Mouse (Mus musculus): ENCODE data around the gene Il4ra.

The Il4ra gene

GRCm38 (mm10) chr7:125550881-125551381 lies 989 bp upstream of the Il4ra start:
- DNase-seq = no peak

- DNase-seq = no peak
Measured at GRCm38 (mm10) chr7:125552851-125553555, 1.1 kb downstream of the Il4ra start.

- DNase-seq = no peak
Measured at GRCm38 (mm10) chr7:125553653-125554428, 1.9 kb downstream of the Il4ra start.

GRCm38 (mm10) chr7:125554456-125555114 lies 2.7 kb downstream of the Il4ra start:
- no peak for DNase-seq

GRCm38 (mm10) chr7:125555351-125555872 lies 3.5 kb downstream of the Il4ra start:
- no peak for DNase-seq

- DNase-seq = no peak
Measured at GRCm38 (mm10) chr7:125556096-125556495, 4.2 kb downstream of the Il4ra start.

GRCm38 (mm10) chr7:125556865-125557264 lies 4.9 kb downstream of the Il4ra start:
- DNase-seq = no peak

GRCm38 (mm10) chr7:125558401-125558945 lies 6.6 kb downstream of the Il4ra start:
- no peak for DNase-seq

- DNase-seq = no peak
Measured at GRCm38 (mm10) chr7:125558997-125559396, 7.1 kb downstream of the Il4ra start.

GRCm38 (mm10) chr7:125559537-125559936 lies 7.6 kb downstream of the Il4ra start:
- DNase-seq = no peak

GRCm38 (mm10) chr7:125560146-125560785 lies 8.3 kb downstream of the Il4ra start:
- no peak for DNase-seq

- no peak for DNase-seq
Measured at GRCm38 (mm10) chr7:125561085-125561690, 9.3 kb downstream of the Il4ra start.

- no peak for DNase-seq
Measured at GRCm38 (mm10) chr7:125562413-125562812, 10.5 kb downstream of the Il4ra start.

- DNase-seq = no peak
Measured at GRCm38 (mm10) chr7:125563093-125563492, 11.2 kb downstream of the Il4ra start.

GRCm38 (mm10) chr7:125564316-125565024 lies 12.6 kb downstream of the Il4ra start:
- no peak for DNase-seq

- DNase-seq = no peak
Measured at GRCm38 (mm10) chr7:125565516-125566285, 13.8 kb downstream of the Il4ra start.

GRCm38 (mm10) chr7:125566420-125566819 lies 14.5 kb downstream of the Il4ra start:
- DNase-seq = no peak

- no peak for DNase-seq
Measured at GRCm38 (mm10) chr7:125568888-125569287, 17.0 kb downstream of the Il4ra start.

GRCm38 (mm10) chr7:125571891-125572290 lies 20.0 kb downstream of the Il4ra start:
- no peak for DNase-seq

GRCm38 (mm10) chr7:125572737-125573136 lies 20.8 kb downstream of the Il4ra start:
- no peak for DNase-seq

- no peak for DNase-seq
Measured at GRCm38 (mm10) chr7:125573849-125574248, 21.9 kb downstream of the Il4ra start.

All from cerebellum, adult 8-10 months (tissue).